Mouse (Mus musculus) liver, embryonic 11.5 days (tissue): Measurements from ENCODE around the gene Jakmip3. TPM values are rescaled to one million over a fixed set of nuclear protein-coding genes. Genes with fewer than 3 reads are reported as not detected.
A peak's percentile ranks its signal among the peaks of the same experiment; 100 is the strongest.

ENCODE experiments used
- ATAC-seq: fragments of 200-750 bp; cut with Nextera tagmentation; replicated peaks from 2 replicates; pipeline ENCODE4 v1.8.0; 2017; ENCODE audit warnings: moderate number of reproducible peaks, mild to moderate bottlenecking, moderate TSS enrichment, moderate library complexity; ENCODE audit not compliant: low FRiP score
- DNase-seq: peaks from one replicate; pipeline ENCODE4 v3.0.0-alpha.2; 2017; ENCODE audit warnings: low spot score
- H3K27ac ChIP-seq: fragments of 300-500 bp; sonication (generic); 2 replicates; pipeline ENCODE4 v1.5.1; 2014; ENCODE audit warnings: mild to moderate bottlenecking, low read depth, low read length, control low read depth
- H3K27me3 ChIP-seq: fragments of 300-500 bp; sonication (generic); replicated peaks from 2 replicates; pipeline ENCODE4 v1.6.1; 2014; ENCODE audit warnings: low read length, mixed read lengths; ENCODE audit not compliant: control insufficient read depth, insufficient read depth
- H3K36me3 ChIP-seq: fragments of 300-500 bp; sonication (generic); 2 replicates; pipeline ENCODE4 v1.6.1; 2014; ENCODE audit warnings: mild to moderate bottlenecking, low read length, moderate library complexity, mixed read lengths; ENCODE audit not compliant: control insufficient read depth, insufficient read depth
- H3K4me1 ChIP-seq: fragments of 300-500 bp; sonication (generic); replicated peaks from 2 replicates; pipeline ENCODE4 v1.6.1; 2014; ENCODE audit warnings: low read length, mixed read lengths; ENCODE audit not compliant: control insufficient read depth, insufficient read depth
- H3K4me2 ChIP-seq: fragments of 300-500 bp; sonication (generic); 2 replicates; pipeline ENCODE4 v1.6.1; 2014; ENCODE audit warnings: mild to moderate bottlenecking, control low read depth, moderate library complexity
- H3K4me3 ChIP-seq: fragments of 300-500 bp; sonication (generic); 2 replicates; pipeline ENCODE4 v1.5.1; 2014; ENCODE audit warnings: low read depth, low read length, control low read depth
- H3K9ac ChIP-seq: fragments of 300-500 bp; sonication (generic); 2 replicates; pipeline ENCODE4 v1.6.1; 2014; ENCODE audit warnings: low read depth, low read length, control low read depth
- H3K9me3 ChIP-seq: fragments of 300-500 bp; sonication (generic); 2 replicates; pipeline ENCODE4 v1.6.1; 2016; ENCODE audit warnings: low read length, inconsistent platforms, mixed read lengths; ENCODE audit not compliant: control insufficient read depth
- WGBS: fragments of 180-500 bp; shearing (Covaris S2); extraction: QIAGEN DNeasy Blood & Tissue Kit; methylation state at CpG from one replicate; pipeline ENCODE4 v1.1.7; 2014; 5-methylcytosine and 5-hydroxymethylcytosine counted together
- polyA plus RNA-seq: library from polyadenylated mRNA; unstranded; fragments of >200 nt; fragmentation: Nextera tagmentation; extraction: Ambion mirVana; gene quantifications from 2 replicates; pipeline ENCODE4 v1.2.1, GENCODE M21; 2014

Gene Jakmip3
- polyA plus RNA-seq, 1 experiment from 2014 or later, result 0.10 TPM

DNA sequence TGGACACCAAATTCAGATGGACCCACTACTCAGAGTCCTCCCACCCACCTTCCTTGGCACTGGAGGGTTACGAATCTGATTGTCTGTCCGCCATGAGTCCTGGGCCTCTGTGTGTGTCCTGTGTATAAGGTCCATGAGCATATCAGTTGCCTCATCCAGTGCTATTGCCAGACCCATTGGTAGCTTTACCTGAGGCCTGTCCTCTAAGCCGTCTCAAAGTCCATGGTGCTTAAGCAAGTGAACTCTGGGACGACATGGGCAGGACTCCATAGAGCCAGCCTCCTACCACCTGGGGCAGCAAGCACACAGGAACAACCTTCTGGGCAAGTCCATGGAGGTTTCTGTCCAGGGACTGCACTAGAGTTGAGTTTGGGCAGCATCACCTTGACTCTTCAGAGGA, 90.7 kb downstream of the Jakmip3 start:
- Histone ChIP-seq H3K27ac (no peak overlapping the region), H3K36me3 (no peaks in the 10 kb centered on the region), H3K4me2 (no peak overlapping the region), H3K4me3 (no peak overlapping the region), H3K27me3 (no peaks in the 10 kb centered on the region), H3K4me1 (no peaks in the 10 kb centered on the region), H3K9ac (no peak overlapping the region), H3K9me3 (no peaks in the 10 kb centered on the region)
- ATAC-seq, result no peak
- no peak for DNase-seq
- WGBS, result 89% methylated on average over 4 of the region's 4 CpGs

DNA sequence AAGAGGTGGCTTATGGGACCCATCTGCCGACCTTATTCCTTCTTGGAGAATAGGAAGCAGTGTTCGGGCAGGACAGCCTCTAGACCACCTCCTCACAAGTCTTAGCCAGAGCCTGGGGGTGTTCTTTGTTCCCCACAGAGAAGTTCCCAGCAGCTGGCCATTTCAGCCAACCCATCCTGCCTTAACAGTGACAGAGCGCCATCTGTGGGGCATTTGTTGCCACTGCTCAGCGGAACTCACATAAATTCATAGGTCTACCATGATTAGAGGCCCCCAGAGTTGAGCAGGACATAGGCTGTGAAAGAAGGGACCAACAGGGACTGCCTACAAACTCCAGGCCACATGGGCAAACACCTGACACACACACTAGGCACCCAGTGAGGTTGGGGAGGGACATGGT, 122.9 kb downstream of the Jakmip3 start:
- H3K4me2 ChIP-seq, result no peak overlapping the region
- no peaks in the 10 kb centered on the region for H3K4me1 ChIP-seq
- WGBS, result 45% methylated on average over 4 of the region's 4 CpGs
- no peaks in the 10 kb centered on the region for H3K36me3 ChIP-seq
- no peak overlapping the region for H3K27ac ChIP-seq
- no peaks in the 10 kb centered on the region for H3K9me3 ChIP-seq
- no peak for DNase-seq
- ATAC-seq, result no peak
- no peaks in the 10 kb centered on the region for H3K27me3 ChIP-seq
- no peak overlapping the region for H3K9ac ChIP-seq
- no peak overlapping the region for H3K4me3 ChIP-seq

DNA sequence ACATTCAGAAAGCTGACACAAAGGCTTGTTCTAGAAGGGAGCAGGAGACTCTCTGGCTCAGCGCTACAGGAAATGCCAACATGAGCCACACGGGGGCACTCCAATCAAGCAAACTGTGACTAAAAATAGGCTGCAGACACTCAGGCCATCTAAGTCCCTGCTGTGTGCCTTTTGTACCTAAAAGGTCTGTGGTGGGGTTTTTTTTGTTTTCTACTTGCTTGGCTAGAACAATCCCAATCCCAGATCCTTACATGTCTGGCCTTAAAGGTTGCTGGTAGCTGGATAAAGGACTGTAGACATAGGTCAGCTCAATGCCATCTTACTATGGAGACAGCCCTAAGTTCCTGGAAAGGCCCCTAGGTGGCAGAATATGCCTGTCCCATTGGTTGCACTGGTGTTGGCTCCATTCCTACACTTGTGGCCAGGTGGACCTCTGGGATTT, 127.7 kb downstream of the Jakmip3 start:
- Histone ChIP-seq H3K9me3 (no peaks in the 10 kb centered on the region), H3K27ac (no peak overlapping the region), H3K4me2 (no peak overlapping the region), H3K4me1 (no peaks in the 10 kb centered on the region), H3K36me3 (no peaks in the 10 kb centered on the region), H3K9ac (no peak overlapping the region), H3K27me3 (no peaks in the 10 kb centered on the region), H3K4me3 (no peak overlapping the region)
- DNase-seq, result peak; percentile 67
- ATAC-seq, result 0 out of 2 replicates have a peak, but pooled peaks have one; percentile 43
- 1% methylated on average over 2 of the region's 2 CpGs for WGBS

- H3K9me3 ChIP-seq, result no peaks in the 10 kb centered on the region
- H3K4me2 ChIP-seq, result no peak overlapping the region
- no peaks in the 10 kb centered on the region for H3K27me3 ChIP-seq
- H3K4me3 ChIP-seq, result no peak overlapping the region
- H3K9ac ChIP-seq, result no peak overlapping the region
- ATAC-seq (no peak), DNase-seq (no peak)
- no peak overlapping the region for H3K27ac ChIP-seq
- no peaks in the 10 kb centered on the region for H3K4me1 ChIP-seq
- WGBS, result 42% methylated on average over 6 of the region's 6 CpGs
- no peaks in the 10 kb centered on the region for H3K36me3 ChIP-seq
These were observed 133.7 kb downstream of the Jakmip3 start for GRCm38 (mm10) chr7:139074189-139074588.

DNA sequence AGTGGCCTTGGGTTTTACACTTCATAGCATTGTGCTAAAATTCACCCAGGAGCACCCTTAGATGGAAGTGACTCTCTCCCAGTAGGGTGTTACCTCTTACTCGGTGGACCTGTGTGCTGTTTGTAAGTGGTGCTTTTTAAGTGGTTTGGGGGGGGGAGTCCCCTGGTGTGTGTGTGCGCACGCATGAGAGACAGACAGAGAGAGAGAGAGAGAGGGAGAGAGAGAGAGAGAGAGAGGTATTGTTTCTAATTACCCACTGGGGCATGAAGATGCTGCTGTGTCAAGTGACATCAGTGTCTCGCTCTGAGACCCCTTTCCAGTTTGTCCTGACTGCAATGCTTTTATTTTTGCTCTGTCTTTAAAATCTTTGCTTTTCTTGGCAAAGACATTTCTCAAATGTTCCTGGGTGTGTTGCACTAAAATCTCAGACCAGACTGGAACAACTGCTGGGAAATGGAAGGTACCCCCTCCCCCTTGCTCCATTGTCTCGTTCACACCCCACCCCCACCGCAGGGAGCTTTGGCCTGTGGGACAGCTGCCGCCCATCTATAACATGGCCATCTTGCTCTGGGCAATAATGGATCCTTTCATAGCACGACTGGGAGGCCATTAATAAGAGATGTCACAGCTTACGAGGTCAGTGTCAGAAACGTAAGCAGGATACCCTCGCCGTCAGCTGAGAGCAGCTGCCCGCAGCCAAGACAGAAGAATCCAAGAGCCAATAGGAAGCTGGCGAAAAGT, 134.7 kb downstream of the Jakmip3 start:
- H3K4me2 ChIP-seq, result no peak overlapping the region
- no peak overlapping the region for H3K27ac ChIP-seq
- H3K9ac ChIP-seq, result no peak overlapping the region
- no peaks in the 10 kb centered on the region for H3K36me3 ChIP-seq
- H3K4me1 ChIP-seq, result no peaks in the 10 kb centered on the region
- no peaks in the 10 kb centered on the region for H3K9me3 ChIP-seq
- ATAC-seq (no peak), DNase-seq (no peak)
- 60% methylated on average over 14 of the region's 14 CpGs for WGBS
- H3K27me3 ChIP-seq, result no peaks in the 10 kb centered on the region
- H3K4me3 ChIP-seq, result no peak overlapping the region

DNA sequence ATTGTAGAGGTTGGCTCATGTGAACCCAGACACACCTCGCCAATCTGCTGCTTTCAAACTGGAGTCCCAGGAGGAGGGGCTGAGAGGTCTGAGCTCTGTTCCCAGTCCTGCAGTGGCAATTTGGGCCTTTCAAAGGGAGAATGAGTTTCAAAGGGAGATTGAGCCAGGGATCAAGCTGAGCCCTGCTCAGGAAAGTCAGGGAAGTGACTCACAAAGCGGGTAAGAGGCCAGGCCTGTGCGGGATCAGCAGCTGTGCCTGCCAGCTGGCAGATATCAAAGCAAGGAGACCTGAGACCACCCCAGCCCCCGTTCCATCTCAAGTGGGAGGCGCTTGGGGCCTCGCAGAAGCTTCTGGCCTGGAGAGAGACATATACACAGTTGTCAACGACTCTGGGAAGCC, 136.8 kb downstream of the Jakmip3 start:
- no peak overlapping the region for H3K9ac ChIP-seq

GRCm38 (mm10) chr7:139078181-139078580, 137.7 kb downstream of the Jakmip3 start:
- 61% methylated on average over 6 of the region's 6 CpGs for WGBS
- H3K4me3 ChIP-seq, result no peak overlapping the region
- ATAC-seq (no peak), DNase-seq (no peak)
- no peaks in the 10 kb centered on the region for H3K36me3 ChIP-seq
- no peak overlapping the region for H3K9ac ChIP-seq
- H3K9me3 ChIP-seq, result no peaks in the 10 kb centered on the region
- no peaks in the 10 kb centered on the region for H3K4me1 ChIP-seq
- H3K27me3 ChIP-seq, result no peaks in the 10 kb centered on the region; the same call in 1 of the 2 replicates
- no peak overlapping the region for H3K4me2 ChIP-seq
- H3K27ac ChIP-seq, result no peak overlapping the region

More for the DNA sequence above, 136.8 kb downstream of the Jakmip3 start:
- H3K27me3 ChIP-seq, result no peaks in the 10 kb centered on the region
- H3K4me1 ChIP-seq, result no peaks in the 10 kb centered on the region
- H3K36me3 ChIP-seq, result no peaks in the 10 kb centered on the region
- no peak overlapping the region for H3K27ac ChIP-seq
- H3K9me3 ChIP-seq, result no peaks in the 10 kb centered on the region
- DNase-seq, result no peak
- 32% methylated on average over 7 of the region's 7 CpGs for WGBS
- H3K4me2 ChIP-seq, result no peak overlapping the region
- no peak for ATAC-seq
- H3K4me3 ChIP-seq, result no peak overlapping the region

DNA sequence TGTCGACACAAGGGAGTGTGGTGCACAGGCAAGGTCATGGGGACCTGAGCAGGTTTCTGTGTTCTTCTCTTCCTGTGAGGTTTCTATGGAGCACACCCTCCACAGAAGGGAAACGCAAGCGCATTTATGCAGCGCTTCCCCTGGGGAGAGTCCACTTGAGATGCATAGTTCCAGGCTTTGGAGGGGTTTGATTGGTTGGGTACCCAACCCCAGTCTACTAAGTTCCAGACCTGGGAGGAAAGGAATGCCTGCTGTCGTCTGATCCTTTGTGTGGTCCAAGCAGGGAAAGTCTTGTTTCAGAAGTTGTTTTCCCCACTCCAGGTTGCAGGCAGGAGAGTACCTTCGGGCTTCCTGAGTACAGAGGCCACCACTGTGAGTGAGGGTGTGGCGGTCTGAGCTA, 138.6 kb downstream of the Jakmip3 start:
- WGBS, result 73% methylated on average over 7 of the region's 7 CpGs
- H3K27me3 ChIP-seq, result no peaks in the 10 kb centered on the region; the same call in 1 of the 2 replicates
- H3K9ac ChIP-seq, result no peak overlapping the region
- DNase-seq (no peak), ATAC-seq (no peak)
- H3K4me1 ChIP-seq, result no peaks in the 10 kb centered on the region
- no peak overlapping the region for H3K4me3 ChIP-seq
- no peaks in the 10 kb centered on the region for H3K9me3 ChIP-seq
- no peaks in the 10 kb centered on the region for H3K36me3 ChIP-seq
- H3K4me2 ChIP-seq, result no peak overlapping the region
- H3K27ac ChIP-seq, result no peak overlapping the region

DNA sequence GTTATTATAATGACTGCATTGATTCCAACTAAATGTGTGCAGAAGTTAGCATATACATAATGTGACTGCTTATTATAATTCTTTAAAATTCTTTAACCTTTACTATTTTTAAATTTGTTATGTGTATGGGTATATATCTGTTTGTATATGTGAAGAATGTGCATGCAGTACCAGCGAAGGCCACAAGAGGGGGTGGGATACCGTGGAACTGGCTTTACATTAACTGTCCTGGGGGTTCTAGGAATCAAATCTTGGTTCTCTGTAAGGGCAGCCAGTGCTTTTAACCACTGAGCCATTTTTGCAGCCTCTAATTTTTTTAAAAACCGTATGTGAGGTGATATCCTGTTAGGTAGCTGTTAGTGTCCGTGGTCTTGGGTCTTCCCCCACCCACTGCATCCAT, 140.2 kb downstream of the Jakmip3 start:
- Histone ChIP-seq H3K27me3 (peaks cover 10% of the 10 kb centered on the region), H3K27ac (no peak overlapping the region), H3K9me3 (no peaks in the 10 kb centered on the region), H3K4me2 (no peak overlapping the region), H3K9ac (no peak overlapping the region), H3K36me3 (no peaks in the 10 kb centered on the region), H3K4me1 (no peaks in the 10 kb centered on the region), H3K4me3 (no peak overlapping the region)
- no peak for DNase-seq
- 63% methylated on average over 4 of the region's 4 CpGs for WGBS
- ATAC-seq, result no peak
